Mouse (Mus musculus) left cerebral cortex, adult 18-20 months (tissue): ENCODE data around the gene Hinfp. TPM values are rescaled to one million over a fixed set of nuclear protein-coding genes. Genes with fewer than 3 reads are reported as not detected.
A peak's percentile ranks its signal among the peaks of the same experiment; 100 is the strongest.
"Not testable (repeated sequence)": the region's sequence is repeated elsewhere in the genome, so short reads cannot be mapped to it uniquely, and the experiment has no call there.

Experiments used
- DNase-seq, 2 experiments: peaks; one replicate each; pipeline ENCODE4 v3.0.0; 2021 to 2022; ENCODE audit warnings: low spot score in 2 of 2, mixed read lengths in 1 of 2
- long read RNA-seq, 2 experiments: library from polyadenylated mRNA; stranded (forward); transcript quantifications; one replicate each; pipeline ENCODE4 v2.0.0; 2021
- total RNA-seq, 2 experiments: library from RNA; stranded (reverse); gene quantifications; 2 replicates each; pipeline ENCODE4 v1.2.3; 2021

Hinfp gene
- total RNA-seq = 10 to 100 TPM; 29.1 to 36.1 TPM
- long read RNA-seq, experiment 1, full-length matches to known transcripts = 5 of 15 reads
- long read RNA-seq, experiment 1, partial matches to known transcripts = 1 of 15 reads
- long read RNA-seq, experiment 1, other reads (novel, unspliced or antisense) = 9 of 15 reads
- long read RNA-seq, experiment 2, full-length matches to known transcripts = 2 of 8 reads
- long read RNA-seq, experiment 2, partial matches to known transcripts = 1 of 8 reads
- long read RNA-seq, experiment 2, other reads (novel, unspliced or antisense) = 5 of 8 reads

DNA sequence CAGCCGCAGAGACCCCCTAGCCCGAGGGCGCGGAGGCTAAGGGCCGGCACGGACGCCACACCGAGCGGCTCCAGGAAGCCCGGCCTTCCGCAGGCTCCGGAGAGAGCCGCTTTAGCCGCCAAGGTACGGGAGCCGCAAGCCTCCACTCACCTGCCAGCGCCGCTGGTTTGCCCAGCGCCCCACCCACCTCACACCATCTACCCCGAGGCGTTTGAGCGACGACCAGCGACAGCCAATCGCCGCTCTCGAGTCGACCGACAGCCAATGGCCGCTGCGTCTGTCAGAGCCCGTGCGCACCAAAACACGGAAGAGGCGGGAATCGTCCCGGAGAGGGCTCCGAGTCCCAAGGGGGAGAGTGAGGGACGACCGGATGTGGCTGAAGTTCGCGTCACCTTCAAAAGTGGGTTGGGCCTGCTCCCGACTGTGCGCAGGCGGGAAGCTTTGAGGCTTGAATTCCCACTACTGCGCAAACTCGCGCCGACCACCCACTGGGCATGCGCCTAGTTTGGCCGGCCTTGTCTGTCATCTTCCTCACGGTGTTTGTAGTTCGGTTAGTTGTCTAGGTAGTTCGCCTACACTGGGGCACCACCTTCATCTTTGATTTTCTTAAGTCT is at the start of gene Hinfp:
TSS of gene Hinfp (minus strand) at position 206 of the 614 bp plus-strand sequence.
- DNase-seq = peak; percentile 97 to 99

DNA sequence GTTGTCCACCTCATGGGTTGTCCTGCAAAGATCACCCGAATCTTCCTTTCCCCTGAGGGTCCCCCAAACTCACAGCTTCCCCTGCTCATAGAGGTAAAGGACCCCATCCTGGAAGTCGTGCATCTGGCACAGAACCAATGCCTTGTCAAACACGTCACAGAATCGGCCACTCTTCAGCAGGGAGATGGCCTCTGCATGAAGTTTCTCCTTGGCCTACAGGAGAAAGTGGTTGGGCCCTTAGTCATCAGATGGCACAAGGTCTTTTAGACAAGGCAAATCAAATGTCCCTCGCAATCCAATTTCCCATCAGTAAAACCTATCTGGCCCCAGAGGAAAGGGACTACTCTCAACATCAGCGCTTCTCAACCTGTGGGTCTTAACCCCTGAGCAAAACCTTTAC is 47.7 kb upstream of the Hinfp start:
- no peak for DNase-seq

DNA sequence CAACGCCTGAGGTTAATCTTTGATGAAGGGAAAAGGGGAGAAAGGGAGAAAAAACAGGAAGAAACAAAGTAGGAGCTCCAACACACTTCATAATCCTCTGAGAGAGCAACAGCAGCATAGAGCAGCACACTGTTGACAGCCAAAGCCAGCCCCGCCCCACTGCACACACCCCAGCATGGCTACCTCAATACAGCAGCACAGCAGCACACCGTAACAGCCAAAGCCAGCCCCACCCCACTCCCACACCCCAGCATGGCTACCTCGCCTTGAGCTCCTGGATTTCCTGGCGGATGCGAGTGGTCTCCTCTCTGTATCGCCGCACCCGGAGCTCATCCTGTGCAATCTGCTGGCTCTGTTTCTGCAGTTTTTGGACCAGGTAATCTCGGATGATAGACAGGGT is 46.9 kb upstream of the Hinfp start:
- DNase-seq = no peak

DNA sequence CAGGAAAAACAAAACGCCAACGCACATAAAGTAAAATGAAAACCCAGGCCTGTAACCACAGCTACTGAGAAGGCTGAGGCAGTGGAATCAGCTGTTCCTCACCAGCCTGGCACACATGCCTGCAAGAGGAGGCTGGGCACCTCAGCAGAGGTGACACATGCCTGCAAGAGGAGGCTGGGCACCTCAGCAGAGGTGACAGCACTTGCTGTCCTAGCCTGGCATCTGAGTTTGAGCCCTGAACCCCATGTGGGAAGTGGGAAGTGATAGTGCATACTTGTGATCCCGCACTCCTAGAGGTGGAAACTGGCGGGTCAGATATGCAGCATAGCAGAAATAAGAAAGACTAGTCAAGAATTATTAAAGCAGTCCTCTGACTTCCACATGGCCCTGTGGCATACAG is 45.9 kb upstream of the Hinfp start:
- no peak for DNase-seq

DNA sequence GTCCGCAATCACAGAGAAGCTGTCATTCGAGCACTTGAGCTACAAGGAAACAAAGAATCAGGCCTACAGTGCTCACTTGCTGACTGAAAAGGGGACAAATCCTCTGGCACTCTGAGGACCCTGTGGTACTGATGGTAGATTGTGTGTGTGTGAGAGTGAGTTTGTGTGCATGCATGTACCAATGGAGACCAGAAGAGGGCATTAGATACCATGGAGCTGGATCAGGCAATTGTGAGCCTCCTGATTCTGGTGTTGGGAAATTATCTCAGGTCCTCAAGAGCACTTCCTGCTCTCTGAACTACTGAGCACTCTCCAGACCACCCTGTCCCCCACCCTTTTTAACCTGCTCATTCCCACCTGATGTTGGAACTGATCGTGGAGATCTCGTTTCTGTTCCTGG is 43.1 kb upstream of the Hinfp start:
- no peak for DNase-seq

DNA sequence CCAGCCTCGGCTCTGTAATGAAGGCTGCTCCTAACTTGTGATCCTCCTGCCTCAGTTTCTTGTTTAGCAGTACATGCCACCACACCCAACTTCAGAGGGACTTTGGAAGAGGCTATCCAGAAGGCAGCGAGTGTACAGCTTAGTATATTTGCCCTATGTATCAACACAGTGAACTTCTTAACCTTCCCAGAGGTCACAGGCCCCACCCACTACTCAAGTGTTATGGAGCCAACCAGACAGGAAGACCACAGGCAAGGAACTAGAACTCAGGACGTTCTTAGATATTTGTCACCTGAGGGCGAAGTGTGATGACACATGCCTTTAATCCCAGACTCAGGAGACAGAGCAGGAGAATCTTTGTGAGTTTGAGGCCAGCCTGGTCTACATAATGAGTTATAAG is 42.1 kb upstream of the Hinfp start:
- DNase-seq = no peak

DNA sequence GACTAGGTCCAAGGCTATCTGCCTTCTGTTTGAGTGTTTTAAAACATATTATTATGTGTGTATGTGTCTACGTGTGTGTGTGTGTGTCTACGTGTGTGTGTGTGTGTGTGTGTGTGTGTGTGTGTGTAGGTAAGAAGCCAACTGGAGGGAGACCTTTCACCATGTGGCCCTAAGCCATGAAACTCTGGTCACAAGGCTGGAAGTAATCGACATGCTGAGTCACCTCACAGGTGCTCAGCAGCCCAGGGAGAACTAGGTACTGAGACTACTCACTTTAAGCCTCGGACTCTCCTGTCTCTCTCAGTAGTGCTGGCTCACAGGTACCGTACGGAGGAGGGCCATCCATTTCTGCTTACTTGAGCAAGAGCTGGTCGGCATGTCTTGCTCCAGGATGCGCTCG is 41.7 kb upstream of the Hinfp start:
- DNase-seq = no peak

DNA sequence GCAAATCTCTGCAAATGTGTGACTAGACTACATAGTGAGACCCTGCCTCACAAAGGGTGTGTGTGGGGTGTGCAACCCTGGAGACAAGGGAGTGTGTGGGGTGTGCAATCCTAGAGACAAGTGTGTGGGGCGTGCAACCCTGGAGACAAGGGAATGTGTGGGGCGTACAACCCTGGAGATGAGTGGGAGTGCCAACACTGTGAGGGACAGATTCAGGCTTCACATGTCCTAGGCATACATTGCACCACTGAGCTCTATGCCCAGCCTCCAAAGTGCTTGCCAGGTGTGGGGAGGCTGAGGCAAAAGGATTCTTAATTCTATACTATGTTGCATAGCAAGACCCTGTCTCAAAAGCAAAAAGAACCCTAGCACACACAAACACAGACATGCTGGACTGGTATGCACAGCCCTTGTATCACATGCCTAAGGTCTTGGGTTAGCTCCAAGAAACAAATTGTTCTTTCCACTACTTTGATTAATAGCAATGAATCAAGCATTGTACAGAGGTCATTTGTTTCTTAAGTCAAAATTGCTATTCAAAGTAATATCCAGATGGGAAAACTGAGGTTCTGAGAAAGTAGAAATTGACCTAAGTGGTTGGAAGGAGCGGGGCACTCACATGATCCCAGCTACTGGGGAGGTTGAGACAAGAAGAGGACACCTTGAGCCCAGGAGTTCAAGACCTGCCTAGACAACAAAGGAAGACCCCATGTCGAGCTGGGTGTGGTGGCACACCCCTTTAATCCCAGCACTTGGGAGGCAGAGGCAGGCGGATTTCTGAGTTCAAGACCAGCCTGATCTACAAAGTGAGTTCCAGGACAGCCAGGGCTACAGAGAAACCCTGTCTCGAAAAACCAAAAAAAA is 40.3 kb upstream of the Hinfp start:
- peak in 1 of 2 experiments; percentile 31 for DNase-seq

DNA sequence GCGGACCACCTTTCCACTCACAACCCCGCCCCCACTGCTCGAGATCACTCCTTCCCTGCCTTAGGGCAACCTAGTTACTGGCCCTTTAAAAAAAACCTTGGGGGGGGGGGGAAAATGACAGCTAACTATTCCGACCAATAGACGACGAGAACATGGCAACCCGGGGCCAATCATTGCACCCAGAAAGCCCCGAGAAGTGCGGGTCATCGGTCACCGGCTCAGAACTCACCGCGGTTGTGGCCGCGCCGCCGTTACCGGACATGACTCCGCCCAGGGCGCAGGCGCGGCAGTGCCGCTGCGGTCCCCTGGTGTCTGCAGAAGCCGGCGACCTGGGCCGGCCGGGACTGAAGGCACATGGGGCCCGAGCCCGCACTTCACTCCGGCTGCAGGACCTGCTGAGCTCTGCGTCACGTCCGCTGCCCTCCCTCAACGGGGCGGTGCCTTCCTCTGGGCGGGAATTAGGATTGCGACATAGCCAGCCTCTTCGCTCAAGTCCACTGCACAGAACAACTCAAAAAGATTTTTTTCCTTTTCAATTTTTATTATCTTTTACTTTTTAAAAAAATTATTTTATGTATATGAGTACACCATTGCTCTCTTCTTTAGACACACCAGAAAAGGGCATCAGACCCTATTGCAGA is 38.4 kb upstream of the Hinfp start, which contains the start of gene Hmbs:
TSS of gene Hmbs (minus strand) at position 448 of the 641 bp plus-strand sequence.
- peak; percentile 83 to 92 for DNase-seq

DNA sequence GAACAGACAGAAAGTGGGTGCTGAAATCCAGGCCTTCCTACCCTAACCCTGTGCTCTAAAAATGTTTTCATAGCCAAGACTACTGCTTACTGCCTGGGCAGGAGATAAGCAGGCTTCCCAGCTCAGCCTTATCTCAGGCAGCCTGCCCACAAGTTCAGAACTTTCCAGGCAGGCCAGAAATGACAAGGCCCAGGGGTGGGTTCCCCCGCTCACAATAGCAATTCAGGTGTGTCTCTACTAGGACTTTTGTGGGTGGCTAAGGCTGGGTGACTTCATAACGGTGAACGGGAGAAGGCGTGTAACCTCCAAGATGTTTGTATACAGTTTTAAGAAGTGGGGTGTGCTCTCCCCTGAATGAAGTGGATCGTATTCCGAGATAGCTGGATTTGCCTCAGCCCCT is 37.8 kb upstream of the Hinfp start:
- DNase-seq = no peak

DNA sequence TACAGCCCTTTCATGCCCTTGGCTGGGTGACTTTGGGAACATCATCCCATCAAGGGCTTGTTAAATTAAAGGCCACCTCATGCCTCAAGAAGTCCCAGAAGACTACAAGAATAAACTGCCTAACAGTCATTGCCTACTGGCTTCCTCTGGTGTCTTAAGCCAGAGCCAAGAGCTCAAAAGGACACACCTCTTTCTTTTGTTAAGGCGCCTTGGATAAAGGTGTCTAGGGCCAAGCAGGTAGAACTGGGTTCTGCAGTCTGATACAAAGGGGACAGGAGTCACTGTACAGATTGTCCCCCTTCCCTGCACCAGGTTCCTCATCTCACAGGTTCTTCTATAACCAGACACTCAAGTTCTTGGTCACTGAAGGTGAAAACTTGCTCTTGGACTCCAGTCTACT is 37.1 kb upstream of the Hinfp start:
- DNase-seq = no peak

DNA sequence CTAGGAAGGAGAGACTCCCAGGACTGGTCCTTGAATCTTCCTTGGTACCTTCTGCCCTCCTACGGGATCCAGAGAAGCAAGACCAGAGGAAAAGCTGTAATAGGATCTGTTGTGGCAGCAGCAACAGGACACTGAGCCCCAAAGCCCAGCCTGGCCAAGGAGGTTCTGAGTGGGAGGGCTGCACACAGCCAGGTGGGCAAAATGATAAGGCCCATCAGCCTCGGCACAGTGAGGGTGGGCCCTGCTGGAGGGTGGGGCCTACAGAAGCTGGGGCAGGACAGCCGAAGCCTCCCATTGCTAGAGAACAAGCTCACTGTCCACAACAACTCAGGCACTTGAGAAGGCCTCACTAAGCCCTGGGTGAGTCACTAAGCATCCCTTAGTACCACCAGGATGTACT is 36.7 kb upstream of the Hinfp start:
- DNase-seq = no peak

DNA sequence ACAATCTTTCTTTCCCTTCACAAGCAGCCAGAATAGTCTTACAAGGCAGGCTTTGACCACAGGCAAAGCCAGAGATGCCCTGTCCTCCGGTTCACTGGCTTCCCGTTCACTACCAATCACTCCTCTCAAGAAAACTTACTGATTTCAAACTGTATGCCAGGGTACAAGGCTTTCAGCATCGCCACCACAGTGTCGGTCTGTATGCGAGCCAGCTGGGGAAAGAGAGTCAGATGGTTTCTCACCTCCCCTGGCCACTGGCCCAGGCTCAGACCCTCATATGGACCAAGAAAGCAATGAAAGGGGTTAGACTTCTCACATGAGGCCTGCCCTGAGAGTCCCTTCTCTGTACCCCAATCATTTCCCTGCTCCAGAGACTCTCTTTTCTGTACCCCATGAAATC is 36.0 kb upstream of the Hinfp start:
- no peak for DNase-seq

DNA sequence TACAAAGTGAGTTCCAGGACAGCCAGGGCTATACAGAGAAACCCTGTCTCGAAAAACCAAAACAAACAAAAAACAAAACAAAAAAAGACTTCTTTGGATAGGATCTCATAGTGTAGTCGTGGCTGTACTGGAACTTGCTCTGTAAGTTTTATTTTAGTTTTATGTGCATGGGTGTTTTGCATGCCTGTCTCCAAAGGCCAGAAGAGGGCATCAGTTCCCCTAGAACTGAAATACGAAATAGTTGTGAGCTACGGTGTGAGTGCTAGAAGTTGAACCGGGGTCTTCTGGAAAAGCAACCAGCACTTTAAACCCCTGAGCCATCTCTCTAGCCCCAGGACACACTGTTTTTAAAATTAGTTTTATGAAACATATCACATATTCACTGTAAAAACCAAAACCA is 33.1 kb upstream of the Hinfp start:
- no peak for DNase-seq

DNA sequence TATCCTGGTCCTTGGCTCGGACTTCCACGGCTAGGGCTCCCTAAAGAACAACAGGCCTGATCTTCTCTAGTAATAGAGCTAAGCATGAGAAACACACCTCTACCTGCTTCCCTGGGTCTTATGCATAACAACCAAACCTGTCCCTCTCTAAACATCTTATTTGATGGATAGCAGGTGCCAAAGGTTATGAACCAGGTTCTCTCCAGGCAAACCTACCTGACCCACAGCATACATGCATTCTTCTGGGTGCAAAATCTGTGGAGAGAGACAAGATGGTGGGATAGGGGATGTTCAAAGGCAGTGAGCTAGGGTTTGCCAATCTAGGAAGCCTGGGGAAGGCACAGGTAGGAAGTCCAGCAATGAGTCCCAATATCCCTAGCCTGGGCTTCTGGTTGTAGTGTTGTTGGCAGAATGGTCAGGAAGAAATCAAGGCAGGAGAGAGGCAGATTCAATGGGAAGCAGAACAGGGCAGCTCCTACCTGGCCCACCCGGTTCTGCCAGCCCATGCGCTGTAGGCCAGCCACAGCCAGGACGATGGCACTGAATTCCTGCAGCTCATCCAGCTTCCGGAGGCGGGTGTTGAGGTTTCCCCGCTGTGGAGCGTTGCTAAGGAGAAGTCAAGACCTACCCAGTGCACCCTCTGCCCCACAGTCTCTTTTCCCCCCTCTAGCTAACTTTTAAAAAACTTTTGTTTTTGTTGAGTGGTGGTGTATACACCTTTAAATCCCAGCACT is 32.1 kb upstream of the Hinfp start:
- no peak for DNase-seq

DNA sequence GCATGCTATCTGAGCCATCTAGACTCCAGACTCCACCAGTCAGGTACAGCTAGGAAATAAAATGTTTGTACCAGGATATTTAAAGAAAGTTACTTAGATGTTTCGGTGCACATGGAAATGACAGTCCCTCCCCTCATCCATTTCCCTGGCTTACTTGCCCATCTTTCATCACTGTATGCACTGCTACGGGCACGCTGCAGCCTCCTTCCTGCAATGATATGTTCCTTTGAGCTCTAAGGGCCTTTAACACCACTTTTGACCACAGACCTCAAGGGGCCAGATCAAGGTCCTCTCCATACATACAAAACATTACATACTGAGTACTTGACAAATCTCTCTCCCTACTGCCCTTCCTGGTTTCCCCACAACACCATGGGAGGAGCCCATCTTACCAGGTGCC is 31.5 kb upstream of the Hinfp start:
- DNase-seq = no peak

DNA sequence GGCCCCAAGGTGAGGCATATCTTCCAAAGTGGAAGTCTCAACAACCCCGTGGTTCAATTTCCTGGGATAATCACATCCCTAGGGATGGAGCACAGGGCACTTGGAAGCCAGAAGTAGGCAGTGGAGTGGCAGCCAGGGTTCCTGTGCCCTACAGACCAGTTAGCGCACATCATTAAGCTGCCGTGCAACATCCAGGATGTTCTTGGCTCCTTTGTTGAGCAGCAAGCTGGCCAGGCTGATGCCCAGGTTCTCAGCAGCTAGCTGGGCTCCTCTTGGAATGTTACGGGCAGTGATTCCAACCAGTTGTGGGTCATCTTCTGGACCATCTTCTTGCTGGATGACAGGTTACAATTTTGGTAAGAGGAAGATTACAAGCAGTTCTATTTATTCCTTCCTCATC is 31.0 kb upstream of the Hinfp start:
- DNase-seq = not testable (repeated sequence)

DNA sequence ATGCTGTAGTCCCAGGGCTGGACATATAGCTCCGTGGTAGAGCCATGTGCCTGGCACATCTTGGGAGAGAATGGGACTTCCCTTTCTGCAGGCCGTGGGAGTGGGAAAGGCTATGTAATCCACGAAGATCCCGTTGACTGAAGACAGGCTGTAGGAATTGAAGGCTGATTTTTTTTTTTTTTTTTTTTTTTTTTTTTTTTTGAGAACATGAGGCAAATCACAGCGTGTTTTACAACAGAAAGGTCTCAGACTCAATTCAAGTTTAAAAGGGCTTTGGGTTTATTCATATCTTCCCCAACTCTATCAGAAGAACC is 30.6 kb upstream of the Hinfp start:
- DNase-seq = no peak

DNA sequence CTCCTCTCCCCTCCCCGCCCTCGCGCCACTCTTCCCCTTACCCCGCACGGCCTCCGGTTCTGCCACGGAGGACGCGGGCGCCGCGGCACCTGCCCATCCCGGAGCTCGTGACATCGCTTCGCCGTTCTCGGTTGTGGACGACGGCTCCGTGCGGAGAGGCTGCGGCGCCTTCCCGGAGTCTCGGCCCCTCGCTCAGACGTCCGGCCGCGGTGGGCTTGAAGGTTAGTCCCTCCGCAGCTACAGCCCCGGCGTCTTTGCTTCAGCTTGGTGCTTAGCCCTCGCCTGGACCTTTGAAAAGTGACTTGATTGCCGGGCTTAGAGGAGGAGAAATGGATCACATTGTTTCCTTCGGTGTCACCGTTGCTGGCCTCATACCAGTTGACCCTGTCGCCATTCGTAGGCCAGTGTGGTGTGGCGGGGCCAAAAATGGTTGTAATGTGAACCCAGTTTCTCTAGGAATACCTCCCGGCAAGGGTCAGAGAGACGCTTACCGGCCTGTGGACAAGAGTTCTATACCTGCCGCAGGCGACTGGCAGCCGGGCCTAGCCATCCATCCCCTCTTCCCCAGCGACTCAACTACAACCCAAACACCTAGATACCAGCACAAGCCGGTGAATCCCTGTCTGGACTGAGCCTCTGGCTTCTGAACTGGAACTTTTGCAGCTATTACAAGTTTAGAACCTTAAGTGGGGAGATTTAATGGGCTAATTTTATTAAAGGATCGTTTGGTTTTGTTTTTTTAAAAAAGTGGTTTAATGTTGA is 30.0 kb upstream of the Hinfp start:
- DNase-seq = peak in 1 of 2 experiments; percentile 36
